Mouse (Mus musculus): ENCODE measurements around the gene Nsun7. TPM values are rescaled to one million over a fixed set of nuclear protein-coding genes. Genes with fewer than 3 reads are reported as not detected.

Nsun7 gene
- total RNA-seq, 2 experiments from 2014 or later = 11.0 to 14.5 TPM

DNA sequence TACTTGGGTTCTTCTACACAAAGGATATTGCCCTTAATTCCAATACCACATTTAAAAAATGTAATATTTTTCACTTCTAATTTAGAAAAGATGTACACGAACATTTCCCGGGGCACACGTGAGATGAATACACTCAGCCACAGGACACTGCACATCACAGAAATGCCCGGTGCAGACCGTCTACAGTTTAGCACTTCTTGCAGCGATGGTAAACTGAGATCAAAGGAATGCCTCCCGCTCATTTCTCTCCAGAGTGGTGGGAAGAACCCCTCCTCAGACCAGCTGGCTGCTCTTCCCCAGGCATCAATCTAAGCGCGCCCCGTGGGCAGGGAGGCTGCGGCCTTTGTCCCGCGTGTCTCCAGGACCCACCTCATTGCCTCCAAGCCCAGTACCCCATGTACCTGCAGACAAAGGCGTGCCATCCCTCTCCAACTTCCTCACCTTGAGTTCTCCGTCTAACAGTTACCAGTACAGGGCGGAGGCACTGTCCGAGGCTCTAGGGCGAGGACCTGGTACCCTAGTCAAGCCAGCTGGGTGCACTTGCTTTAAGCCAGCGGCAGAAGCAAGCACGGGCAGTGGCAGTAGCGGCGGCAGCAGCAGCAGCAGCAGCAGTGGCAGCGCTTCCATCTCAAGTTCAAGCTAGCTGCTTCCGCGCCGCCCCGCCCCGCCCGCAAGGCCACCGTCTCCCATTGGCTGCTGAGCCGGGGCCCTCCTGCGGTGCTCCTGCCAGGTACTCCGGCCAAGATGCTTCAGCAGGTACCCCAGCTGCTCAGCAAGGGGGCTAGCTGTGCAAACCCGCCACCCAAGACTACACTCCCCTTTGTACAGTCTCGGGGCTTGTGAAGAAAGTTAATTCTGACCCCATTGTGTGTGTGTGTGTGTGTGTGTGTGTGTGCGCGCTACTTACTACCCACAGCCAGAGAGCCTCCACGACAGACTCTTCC, 77.6 kb downstream of the Nsun7 start:
- peak; percentile 29 to 40 for DNase-seq

GRCm38 (mm10) chr5:66337969-66338345, 78.3 kb downstream of the Nsun7 start:
- peak in 1 of 2 experiments; percentile 40 for DNase-seq

DNA sequence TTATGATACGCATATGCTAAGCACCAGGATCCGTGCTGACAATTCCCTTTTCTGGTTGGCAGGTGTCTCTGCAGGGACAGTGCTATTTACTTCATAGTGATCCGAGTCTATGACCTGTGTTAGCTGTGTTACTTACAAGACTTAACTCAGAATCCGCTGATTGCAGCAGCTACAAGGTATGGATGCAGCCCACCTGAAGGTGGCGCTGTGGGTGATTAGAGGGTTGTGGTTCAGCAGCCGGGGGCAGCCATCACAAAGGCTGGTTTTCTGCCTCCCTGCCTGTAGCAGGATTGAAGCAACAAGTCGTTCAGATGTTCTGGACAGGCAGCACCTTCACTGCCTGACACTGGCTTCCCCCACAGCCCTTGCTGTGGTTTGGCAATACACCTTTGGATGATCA, 78.9 kb downstream of the Nsun7 start:
- DNase-seq = peak in 1 of 2 experiments; percentile 18

GRCm38 (mm10) chr5:66340356-66341102, 80.8 kb downstream of the Nsun7 start:
- no peak for DNase-seq

DNA sequence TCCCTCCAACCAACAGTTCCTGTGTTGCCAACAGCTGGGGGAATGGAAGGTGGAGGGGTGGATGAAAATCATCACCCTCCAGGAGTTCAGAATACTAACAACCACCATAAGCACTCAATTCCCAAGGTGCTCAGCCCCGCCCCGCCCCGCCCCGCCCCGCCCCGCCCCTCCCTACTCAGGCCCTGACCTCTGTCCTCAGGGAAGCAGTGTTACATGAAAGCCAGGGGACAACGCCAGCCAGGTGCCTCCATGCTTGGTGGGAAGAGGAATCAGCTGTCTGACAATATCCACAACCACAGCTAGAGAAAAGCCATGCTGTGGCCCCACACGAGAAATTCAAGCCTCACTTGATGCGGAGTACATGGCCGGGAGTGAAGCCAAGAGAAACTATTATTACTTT, 82.2 kb downstream of the Nsun7 start:
- DNase-seq = no peak

DNA sequence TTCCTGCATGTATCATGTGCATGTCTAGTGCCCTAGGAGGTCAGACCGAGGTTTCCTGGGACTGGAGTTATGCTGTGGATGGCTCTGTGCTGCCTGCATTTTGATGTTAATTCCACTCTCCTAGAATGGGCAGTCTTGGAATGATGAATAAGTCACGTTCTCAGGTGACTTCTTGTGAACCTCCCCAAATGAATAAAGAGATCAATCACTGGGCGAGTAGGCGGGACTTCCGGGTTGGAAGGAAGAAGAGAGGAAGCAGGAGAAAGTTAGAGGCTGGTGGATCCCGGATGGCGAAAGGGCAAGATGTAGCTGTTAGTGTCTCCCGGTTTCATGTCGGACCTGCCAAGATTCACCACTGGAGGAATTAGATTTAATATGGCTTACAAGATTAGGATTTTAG, 82.6 kb downstream of the Nsun7 start:
- DNase-seq = no peak

DNA sequence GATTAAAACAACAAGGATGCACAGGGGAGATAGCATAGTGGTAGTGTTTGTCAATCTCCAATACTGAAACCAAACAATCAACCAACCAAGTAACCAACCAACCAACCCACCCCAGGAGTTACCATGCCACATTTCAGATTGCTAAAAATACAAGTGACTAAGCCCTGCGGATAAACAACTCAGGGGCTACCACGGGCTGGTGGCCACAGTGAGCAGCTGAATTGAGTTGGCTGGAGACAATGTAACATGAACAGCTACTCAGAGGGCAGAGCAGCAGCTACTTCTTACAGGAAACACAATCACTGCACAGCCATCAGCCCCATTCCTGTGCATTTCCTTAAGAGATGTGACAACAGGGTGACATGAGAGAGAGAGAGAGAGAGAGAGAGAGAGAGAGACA, 84.5 kb downstream of the Nsun7 start:
- no peak for DNase-seq

DNA sequence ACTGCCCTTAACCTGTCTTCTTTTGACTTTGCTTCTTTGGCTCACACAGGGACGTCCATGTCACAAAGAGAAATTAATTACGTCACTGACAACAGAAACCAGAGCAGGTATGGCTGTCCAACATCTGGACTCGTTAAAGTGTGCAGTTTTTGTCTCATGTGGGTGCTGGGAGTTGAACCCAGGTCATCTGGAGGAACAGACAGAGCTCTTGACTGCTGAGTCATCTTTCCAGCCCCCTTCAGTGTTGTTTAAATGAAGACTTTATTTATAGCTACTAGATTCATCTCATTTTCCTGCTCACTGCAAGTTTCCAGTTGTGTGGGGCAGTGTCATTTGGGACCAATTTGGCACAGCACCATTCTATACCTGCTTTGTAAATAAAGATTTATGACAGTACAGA, 85.4 kb downstream of the Nsun7 start:
- no peak for DNase-seq

DNA sequence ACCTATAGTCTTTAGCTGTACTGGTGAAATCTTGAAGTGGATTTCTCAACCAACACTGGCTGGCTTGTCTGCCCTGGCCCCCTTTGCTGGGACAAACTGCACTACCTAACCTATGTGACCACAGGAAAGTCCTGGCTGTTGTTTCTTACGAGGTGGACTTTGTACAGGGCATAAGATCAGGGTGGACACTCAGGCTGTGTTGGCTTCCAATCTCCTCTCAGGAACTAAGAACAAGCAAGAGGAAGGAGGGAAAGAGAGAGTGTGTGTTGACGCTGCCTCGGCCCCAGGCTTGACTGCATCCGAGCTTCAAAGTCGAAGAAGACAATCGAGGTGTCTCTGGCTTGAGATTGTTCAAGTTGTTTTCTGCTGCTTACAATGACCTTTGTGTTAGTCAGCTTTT, 87.1 kb downstream of the Nsun7 start:
- DNase-seq = no peak

Other genes with a start within 250 kb of the Nsun7 start
- gene Rbm47, start 86.8 kb upstream of the Nsun7 start, total RNA-seq (2021) = 1 to 10 TPM; 1.8 TPM